Mouse (Mus musculus) B cell, adult 2 months (primary cell): ENCODE results near the gene Ppp3ca.

ENCODE experiments used
- DNase-seq, 2 experiments: peaks; one replicate each; pipeline ENCODE4 v3.0.0; 2022

Gene Ppp3ca

GRCm38 (mm10) chr3:136864306-136864705, 194.4 kb downstream of the Ppp3ca start:
- no peak for DNase-seq

DNA sequence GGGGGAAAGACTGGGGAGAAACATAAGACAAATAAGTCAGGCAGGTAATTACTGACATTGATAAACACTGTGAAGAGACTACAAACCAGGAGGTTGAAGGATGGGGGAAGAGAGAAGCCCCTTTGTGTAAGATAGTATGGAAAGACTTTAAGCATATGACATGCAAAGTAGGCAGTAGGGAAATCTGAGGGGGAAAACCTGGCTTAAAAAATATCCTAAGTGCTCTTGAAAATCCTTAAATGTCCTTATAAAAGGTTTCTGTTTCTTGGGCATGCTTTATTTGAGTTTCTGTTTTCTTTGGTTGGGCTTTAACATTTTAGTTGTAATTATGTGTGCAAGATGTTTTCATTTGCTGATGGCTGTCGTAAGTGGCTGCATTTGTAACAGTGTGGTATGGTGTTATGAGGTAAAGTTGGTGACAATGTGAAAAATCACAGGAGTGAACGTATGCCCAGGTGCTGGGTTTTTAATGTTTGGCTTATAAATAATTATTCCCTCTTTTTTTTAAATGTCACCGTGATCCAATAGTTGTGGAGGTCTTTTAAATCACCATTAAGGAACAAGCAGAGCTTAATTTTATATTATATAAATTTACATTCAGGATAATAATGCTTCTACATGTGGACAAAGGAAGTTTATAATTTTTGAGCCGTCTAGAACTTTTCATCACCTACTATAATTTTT, 195.4 kb downstream of the Ppp3ca start:
- no peak for DNase-seq

- DNase-seq = no peak
Observed at GRCm38 (mm10) chr3:136866095-136866494, 196.2 kb downstream of the Ppp3ca start.

- no peak for DNase-seq
Observed at GRCm38 (mm10) chr3:136866571-136866970, 196.6 kb downstream of the Ppp3ca start.

- no peak for DNase-seq
Observed at GRCm38 (mm10) chr3:136867366-136867765, 197.4 kb downstream of the Ppp3ca start.

DNA sequence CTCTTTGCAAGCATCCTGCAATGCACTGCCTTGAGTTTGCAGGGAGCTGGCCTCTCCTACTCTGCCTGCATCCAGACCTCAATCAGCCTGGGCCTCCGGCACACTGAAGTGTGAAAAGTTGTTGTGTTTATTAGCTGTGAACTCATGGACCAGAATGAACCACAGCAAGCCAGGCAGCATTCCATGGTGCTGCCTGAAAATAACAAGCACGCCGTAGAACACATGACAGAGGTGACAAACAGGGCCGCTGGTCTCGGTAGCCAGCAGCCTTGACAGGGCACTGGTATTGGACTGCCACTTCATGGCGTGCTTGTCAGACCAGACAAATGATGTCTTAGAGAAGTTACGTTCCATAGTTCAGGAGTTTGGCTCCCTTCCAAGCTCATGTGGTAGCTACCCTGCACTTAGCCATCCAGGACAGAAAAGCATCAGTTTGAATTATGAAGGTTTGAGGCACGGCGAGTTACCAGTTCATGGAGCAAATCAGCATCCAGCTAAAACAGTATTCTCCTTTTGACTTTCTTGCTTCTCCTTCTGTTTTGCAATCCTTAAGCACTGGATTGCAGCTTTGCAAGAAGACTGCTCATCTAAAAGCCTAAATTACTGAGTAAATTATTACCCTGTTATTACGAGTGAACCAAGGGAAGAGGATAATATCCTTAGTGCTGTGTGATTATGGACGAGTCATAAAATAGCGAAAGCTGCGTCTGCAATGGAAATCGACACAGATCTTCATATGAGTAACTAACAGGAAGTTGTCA, 202.0 kb downstream of the Ppp3ca start:
- DNase-seq = no peak

DNA sequence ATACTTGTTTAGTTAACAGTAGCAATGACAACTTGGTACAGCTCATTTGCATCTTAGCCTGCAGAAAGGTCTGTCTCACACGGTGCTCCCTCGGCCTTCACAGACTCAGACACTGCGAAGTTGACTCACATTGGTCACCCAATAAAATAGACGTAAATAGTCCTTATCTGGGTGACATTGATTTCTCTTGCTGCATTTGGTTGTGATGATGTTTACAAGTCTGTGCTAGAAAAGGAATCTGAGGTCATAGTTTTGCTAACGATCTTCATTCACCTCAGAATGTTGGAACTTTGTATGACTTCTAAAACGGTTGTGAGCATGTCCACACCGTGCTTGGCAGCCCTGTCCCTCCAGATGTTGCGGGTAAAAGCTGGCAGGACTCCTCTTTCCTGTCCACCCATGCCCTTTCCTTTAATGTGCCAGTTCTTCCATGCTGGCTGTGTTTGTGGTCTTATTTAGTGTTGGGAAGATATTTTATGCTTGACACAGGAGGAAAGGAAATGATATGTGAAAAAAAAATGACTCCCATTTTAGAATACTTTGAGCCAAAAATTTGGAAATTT, 202.7 kb downstream of the Ppp3ca start:
- DNase-seq = no peak

DNA sequence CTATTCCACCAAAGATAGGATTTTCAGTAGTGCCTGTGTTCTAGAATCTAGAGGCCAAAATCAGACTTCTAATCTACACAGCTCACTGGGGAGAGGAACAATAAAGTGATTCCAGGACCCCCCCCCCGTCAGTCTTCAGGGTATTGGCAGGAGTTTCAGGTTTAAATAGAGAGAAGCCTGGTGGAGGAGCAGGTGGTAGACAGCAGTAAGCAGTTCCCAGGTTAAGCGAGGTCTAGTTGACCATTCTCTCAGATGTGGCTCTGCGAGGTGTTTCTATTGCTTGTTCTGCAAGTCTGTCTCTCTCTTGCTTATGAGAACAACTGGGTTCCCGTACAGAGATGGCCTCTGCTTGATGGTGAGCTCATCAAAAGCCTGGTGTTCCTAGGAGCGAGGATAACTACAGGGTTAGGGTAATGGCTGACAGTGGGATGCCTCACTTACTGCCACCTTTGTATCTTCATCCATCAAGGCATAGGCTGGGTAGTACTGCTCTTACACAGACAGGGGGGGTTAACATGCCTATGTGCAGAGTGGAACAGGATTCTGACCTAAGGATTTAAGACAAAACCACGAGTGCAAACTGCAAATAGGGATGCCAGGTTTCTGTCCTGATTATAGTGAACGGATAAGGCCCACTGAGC, 204.0 kb downstream of the Ppp3ca start:
- no peak for DNase-seq

DNA sequence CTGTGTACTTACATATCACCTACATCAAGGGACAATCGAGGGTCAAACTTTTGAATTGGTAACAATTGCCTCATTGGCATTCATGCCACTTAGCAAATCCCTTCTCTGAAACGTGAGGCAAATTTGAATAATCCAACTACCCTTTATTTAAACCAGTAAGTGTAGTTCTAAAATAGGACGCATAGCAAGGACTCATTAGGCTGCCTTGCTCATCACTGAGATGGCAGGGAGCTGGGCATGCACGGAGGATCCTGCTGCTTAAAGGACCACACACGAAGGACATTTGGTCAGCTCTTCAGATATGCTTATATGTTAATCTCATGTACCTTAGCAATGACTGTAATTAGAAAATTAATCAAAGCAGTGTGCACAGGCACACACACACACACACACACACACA, 204.6 kb downstream of the Ppp3ca start:
- no peak for DNase-seq

GRCm38 (mm10) chr3:136887741-136888140, 217.8 kb downstream of the Ppp3ca start:
- DNase-seq = no peak

DNA sequence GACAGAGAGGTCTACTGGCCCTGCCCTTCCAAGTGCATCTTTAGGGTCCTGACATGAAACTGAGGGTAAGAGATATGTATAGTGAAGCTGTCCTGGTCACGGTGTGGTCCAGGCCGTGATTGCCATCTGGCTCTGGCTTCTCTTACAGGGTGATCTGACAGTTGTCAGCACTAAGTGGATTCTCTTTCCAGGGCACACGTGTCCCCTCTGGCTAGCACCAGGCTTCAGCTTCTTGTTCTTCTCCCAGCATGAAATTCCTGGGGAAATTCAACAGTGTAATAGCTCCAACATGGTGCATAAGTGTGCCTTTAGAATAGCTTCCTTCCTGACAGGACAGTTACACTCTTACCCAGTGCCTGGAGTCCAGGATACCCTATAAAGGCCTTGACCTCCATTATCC, 222.2 kb downstream of the Ppp3ca start:
- DNase-seq = no peak

DNA sequence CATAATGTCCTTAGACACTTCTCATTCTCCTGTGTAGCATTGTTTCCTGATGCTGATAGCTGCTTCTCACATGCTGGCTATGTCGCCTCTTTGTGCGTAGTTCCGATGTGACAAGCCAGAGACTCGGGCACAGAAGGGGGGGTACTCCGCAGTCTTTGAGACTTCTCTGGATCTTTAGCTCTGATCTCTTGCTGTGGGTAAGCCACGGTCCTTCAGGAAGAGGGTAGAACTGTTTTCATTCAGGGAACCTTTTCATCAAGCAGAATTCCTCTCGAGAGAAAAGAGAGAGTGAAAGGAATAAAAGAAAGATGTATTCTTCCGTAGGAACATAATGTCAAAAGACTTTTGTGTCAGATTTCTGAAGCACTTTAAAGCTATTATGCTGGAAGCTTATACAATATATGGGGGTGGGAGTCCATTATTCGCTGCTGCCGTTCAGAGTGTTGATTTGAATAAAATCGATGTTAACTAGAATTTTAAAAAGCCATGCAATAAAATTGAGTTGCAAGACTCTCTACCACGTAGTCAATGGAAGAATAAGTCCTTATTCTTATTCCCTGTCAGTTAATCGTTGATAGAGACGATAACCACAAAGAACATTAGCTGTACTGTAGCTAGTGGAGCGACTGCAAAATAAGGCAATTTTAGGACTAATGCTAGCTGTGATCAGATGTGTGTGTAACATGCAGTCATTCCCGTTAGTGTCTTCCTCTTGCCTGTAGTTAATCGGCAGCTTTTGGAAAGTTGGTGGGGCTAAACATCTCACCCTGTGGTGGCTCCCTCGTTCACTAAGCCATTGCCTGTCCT, 223.9 kb downstream of the Ppp3ca start:
- no peak for DNase-seq

DNA sequence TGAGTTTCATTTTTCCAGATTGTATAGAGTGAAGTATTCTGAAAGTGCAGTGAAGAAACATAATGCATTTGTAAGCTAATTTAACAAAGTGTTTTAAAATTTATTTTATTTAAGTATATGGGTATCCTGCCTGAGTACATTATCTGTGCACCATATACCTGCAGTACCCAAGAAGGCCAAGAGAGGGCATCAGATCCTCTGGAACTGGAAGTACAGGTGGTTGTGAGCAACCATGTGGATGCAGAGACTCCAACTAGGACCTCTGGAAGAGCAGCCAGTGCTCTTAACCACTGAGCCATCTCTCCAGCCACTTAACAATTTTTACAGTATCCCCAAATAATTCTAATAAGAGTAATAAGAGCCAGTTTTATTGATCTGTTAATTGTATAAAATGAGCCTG, 225.6 kb downstream of the Ppp3ca start:
- DNase-seq = peak; percentile 58 to 66

GRCm38 (mm10) chr3:136896276-136896675, 226.4 kb downstream of the Ppp3ca start:
- DNase-seq = no peak

DNA sequence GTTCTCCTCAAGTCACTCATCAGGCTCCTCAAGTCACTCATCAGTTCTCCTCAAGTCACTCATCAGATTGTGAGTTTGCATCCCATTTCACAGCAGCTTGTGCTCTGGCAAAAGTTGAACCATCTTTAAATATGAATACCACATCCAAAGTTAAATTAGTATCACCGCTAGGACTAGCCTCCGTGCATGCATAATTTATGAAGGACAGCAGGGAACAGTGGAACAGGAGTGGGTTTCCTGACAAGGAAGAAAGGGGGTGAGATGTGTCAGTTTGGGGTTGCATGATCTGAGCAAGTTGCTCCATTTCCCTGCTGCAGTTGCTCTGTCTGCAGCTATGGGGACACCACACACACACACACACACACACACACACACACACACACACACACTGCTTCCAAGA, 229.8 kb downstream of the Ppp3ca start:
- no peak for DNase-seq

- DNase-seq = no peak
Observed at GRCm38 (mm10) chr3:136900986-136901385, 231.1 kb downstream of the Ppp3ca start.

DNA sequence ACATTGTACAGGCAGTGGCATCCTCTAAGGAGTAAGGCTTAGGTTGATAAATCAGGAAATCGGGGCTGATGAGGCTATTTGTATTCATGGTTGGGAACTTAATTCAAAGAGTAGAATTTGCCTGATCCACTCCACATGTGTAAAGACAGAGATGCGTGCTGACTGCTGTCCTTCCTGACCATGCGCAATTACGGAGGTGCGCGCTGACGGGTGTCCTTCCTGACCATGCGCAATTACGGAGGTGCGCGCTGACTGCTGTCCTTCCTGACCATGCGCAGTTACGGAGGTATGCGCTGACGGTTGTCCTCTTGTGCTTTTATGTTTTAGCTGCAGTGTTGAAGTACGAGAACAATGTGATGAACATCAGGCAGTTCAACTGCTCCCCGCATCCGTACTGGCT, 232.9 kb downstream of the Ppp3ca start:
- DNase-seq = no peak

- DNase-seq = peak; percentile 32 to 46
Observed at GRCm38 (mm10) chr3:136905577-136905976, 235.7 kb downstream of the Ppp3ca start.

- no peak for DNase-seq
Observed at GRCm38 (mm10) chr3:136909534-136909933, 239.6 kb downstream of the Ppp3ca start.

DNA sequence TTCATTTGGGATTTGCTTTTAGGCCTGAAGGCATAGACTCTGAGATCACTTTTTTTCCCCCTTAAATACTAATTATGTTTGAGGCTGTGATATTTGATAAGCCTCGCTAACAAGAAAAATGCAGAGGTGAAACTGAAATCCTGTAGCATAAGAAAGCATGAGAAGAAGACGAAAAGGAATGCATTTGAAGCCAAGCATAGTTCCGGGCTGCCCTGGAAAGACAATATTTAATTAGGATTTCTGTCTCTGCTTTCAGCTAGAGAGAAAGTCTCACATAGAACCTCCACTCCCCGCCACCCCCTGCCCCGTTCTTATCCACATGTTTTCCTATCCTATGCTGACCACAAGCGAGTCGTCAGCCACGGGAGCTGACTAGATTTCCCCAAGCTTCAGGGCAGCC, 241.4 kb downstream of the Ppp3ca start:
- no peak for DNase-seq

DNA sequence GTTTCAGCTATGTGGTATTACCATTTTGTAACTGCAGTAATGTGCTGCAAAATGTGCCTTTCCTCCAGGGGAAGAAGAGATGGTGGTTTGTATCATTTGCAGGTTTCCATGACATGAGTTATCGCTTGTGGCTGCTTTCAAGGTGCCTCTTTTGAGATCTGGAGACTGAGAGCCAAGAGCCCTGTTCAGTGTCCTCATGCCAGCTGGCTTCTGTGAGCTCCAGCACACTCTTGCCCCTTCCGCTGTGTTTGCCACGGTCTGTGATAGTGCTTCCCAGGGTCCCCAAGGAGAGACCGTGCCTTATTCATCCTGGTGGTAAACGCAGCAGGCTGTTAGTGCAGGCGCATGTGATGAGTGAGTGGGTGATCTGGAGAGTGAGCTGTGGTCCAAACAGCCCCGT, 247.2 kb downstream of the Ppp3ca start:
- no peak for DNase-seq

- DNase-seq = no peak
Observed at GRCm38 (mm10) chr3:136933071-136933470, 263.1 kb downstream of the Ppp3ca start.
